Mouse (Mus musculus) thymus, postnatal 0 days (tissue): ENCODE results near the gene Acp2. TPM values are rescaled to one million over a fixed set of nuclear protein-coding genes. Genes with fewer than 3 reads are reported as not detected.

Experiments used
- DNase-seq: peaks from one replicate; pipeline ENCODE4 v3.0.0-alpha.2; 2015; ENCODE audit warnings: low spot score
- polyA plus RNA-seq: library from polyadenylated mRNA; unstranded; fragments of >200 nt; fragmentation: Nextera tagmentation; extraction: Ambion mirVana; gene quantifications from 2 replicates; pipeline ENCODE4 v1.2.1, GENCODE M21; 2015

Acp2 gene
- 15.5 and 15.6 TPM in 2 replicates for polyA plus RNA-seq

- peak; percentile 89 for DNase-seq
These were observed at the start of gene Acp2, which contains the start of gene Nr1h3 for GRCm38 (mm10) chr2:91202222-91202971. Gene Acp2, plus strand, starts transcription at chr2:91202885. Gene Nr1h3, minus strand, starts transcription at chr2:91202834.

- DNase-seq = no peak
These were observed 49.8 kb upstream of the Acp2 start for GRCm38 (mm10) chr2:91152885-91153377.

- DNase-seq = no peak
These were observed 48.6 kb upstream of the Acp2 start for GRCm38 (mm10) chr2:91154091-91154490.

GRCm38 (mm10) chr2:91157002-91157752 lies 45.5 kb upstream of the Acp2 start:
- DNase-seq = no peak

GRCm38 (mm10) chr2:91160591-91160990 lies 42.1 kb upstream of the Acp2 start:
- DNase-seq = no peak

GRCm38 (mm10) chr2:91162952-91163351 lies 39.7 kb upstream of the Acp2 start:
- DNase-seq = no peak

- no peak for DNase-seq
These were observed 39.2 kb upstream of the Acp2 start for GRCm38 (mm10) chr2:91163532-91163931.

GRCm38 (mm10) chr2:91164991-91165390 lies 37.7 kb upstream of the Acp2 start:
- no peak for DNase-seq

- no peak for DNase-seq
These were observed 35.1 kb upstream of the Acp2 start for GRCm38 (mm10) chr2:91167629-91168028.

GRCm38 (mm10) chr2:91169587-91170322 lies 32.9 kb upstream of the Acp2 start:
- no peak for DNase-seq

- no peak for DNase-seq
These were observed 27.2 kb upstream of the Acp2 start for GRCm38 (mm10) chr2:91175490-91175889.

- DNase-seq = no peak
These were observed 26.5 kb upstream of the Acp2 start for GRCm38 (mm10) chr2:91176234-91176633.

- DNase-seq = no peak
These were observed 22.9 kb upstream of the Acp2 start for GRCm38 (mm10) chr2:91179825-91180224.

GRCm38 (mm10) chr2:91180706-91181105 lies 22.0 kb upstream of the Acp2 start:
- no peak for DNase-seq

- peak; percentile 33 for DNase-seq
These were observed 20.7 kb upstream of the Acp2 start for GRCm38 (mm10) chr2:91182016-91182404.

GRCm38 (mm10) chr2:91182405-91183147 lies 20.1 kb upstream of the Acp2 start:
- DNase-seq = peak; percentile 90

GRCm38 (mm10) chr2:91183148-91183513 lies 19.6 kb upstream of the Acp2 start:
- DNase-seq = peak; percentile 98

GRCm38 (mm10) chr2:91183711-91184405 lies 18.8 kb upstream of the Acp2 start, which contains the start of gene Madd:
Gene Madd, minus strand, starts transcription at chr2:91183837.
- DNase-seq = peak; percentile 75

GRCm38 (mm10) chr2:91186208-91186607 lies 16.5 kb upstream of the Acp2 start:
- no peak for DNase-seq

GRCm38 (mm10) chr2:91187431-91187830 lies 15.3 kb upstream of the Acp2 start:
- DNase-seq = no peak
